Mouse (Mus musculus) neural tube, embryonic 10.5 days (tissue): ENCODE measurements at regions not wholly inside any gene's neighbourhood (a gene's known extent, or its start where the extent isn't known, plus 50 kb on each side); places are given as distances from the start of the nearest gene placed in this dataset.

Source experiments
- DNase-seq: peaks from one replicate; pipeline ENCODE4 v3.0.0-alpha.2; 2017; ENCODE audit warnings: low spot score; ENCODE audit errors: extremely low spot score

- DNase-seq, result peak; percentile 23
Measured at GRCm38 (mm10) chr5:97223238-97223857, 112.0 kb upstream of the Paqr3 start.

- DNase-seq, result no peak
Measured at GRCm38 (mm10) chr5:97222489-97223237, 111.3 kb upstream of the Paqr3 start.

GRCm38 (mm10) chr5:97218712-97219111 lies 107.3 kb upstream of the Paqr3 start:
- DNase-seq, result no peak

GRCm38 (mm10) chr5:97205606-97206005 lies 94.2 kb upstream of the Paqr3 start:
- DNase-seq, result no peak

- no peak for DNase-seq
Measured at GRCm38 (mm10) chr5:97204337-97204736, 92.9 kb upstream of the Paqr3 start.

- no peak for DNase-seq
Measured at GRCm38 (mm10) chr5:97203646-97204045, 92.2 kb upstream of the Paqr3 start.

GRCm38 (mm10) chr5:97202557-97202956 lies 91.2 kb upstream of the Paqr3 start:
- DNase-seq, result no peak

GRCm38 (mm10) chr5:97200655-97201054 lies 89.3 kb upstream of the Paqr3 start:
- no peak for DNase-seq

- DNase-seq, result peak; percentile 52
Measured at GRCm38 (mm10) chr5:97195281-97195660, 83.9 kb upstream of the Paqr3 start.

- peak; percentile 18 for DNase-seq
Measured at GRCm38 (mm10) chr5:97194656-97195280, 83.4 kb upstream of the Paqr3 start.

- no peak for DNase-seq
Measured at GRCm38 (mm10) chr5:97192656-97193055, 81.3 kb upstream of the Paqr3 start.

GRCm38 (mm10) chr5:97190695-97191094 lies 79.3 kb upstream of the Paqr3 start:
- DNase-seq, result no peak

- no peak for DNase-seq
Measured at GRCm38 (mm10) chr5:97184512-97184911, 73.1 kb upstream of the Paqr3 start.

- no peak for DNase-seq
Measured at GRCm38 (mm10) chr5:97181249-97181648, 69.9 kb upstream of the Paqr3 start.

- DNase-seq, result no peak
Measured at GRCm38 (mm10) chr5:97174446-97174845, 63.0 kb upstream of the Paqr3 start.

GRCm38 (mm10) chr5:97167401-97168249 lies 56.2 kb upstream of the Paqr3 start:
- DNase-seq, result no peak

- no peak for DNase-seq
Measured at GRCm38 (mm10) chr5:97166128-97166883, 54.9 kb upstream of the Paqr3 start.
